Mouse (Mus musculus) lung, adult 2 months (tissue): ENCODE results near the gene Serpinb6a.
A peak's percentile ranks its signal among the peaks of the same experiment; 100 is the strongest.

Experiments used
- CTCF ChIP-seq: fragments of 200-500 bp; IDR thresholded peaks from 2 replicates; pipeline ENCODE4 v1.5.1; 2011; ENCODE audit warnings: mild to moderate bottlenecking, low read length, control low read depth; ENCODE audit not compliant: insufficient read depth
- POLR2A ChIP-seq: fragments of 200-500 bp; IDR thresholded peaks from 2 replicates; pipeline ENCODE4 v1.6.1; 2011; ENCODE audit warnings: low read depth, mild to moderate bottlenecking, control low read depth, low read length, borderline replicate concordance; ENCODE audit errors: extremely low read depth

DNA sequence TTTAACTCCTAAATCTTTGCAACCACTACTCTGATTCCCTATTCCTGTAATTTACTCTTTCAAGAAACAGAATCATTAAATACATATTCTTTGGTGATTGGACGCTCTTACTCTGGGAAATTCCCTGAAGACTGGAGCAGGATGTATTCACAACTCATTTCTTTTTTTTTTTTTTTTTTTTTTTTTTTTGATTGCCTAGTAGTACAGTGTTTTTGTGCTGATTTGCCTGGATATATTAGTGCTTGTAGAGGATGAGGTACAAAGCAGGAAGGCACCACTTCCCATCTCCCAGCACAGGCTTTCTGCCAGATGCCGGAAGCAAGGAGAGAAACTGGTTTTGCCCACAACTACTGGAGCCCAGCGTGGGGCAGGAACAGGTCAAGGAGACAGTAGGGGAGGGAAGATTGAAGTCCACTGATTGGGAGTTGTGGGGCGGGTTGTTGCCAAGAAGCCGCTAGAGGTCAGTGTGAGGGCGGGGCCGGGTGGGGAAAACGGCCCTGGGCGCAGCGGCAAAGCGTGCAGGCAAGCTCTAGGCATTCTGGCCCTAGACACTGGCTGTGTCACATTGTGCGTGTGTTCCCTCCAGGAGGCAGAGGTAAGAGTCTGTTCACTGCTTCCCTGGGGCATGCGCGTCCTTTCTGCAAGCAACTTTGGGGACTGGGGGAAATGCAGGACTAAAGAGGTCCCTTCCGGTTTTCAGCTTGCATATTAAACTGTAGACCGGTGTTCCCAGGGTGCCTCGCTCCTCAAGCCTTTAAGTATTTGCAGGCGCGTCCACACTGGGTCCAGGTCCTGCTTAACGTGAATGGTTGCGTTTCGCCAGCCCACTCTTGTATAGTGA is 38.2 kb downstream of the Serpinb6a start, which contains the start of gene Nqo2:
- 0 out of 2 replicates have a peak, but pooled peaks have one; percentile 7 for TF ChIP-seq CTCF
- peak; percentile 83; the same call in 1 of the 2 replicates for TF ChIP-seq POLR2A
